Mouse (Mus musculus): ENCODE measurements at regions not wholly inside any gene's neighbourhood (a gene's known extent, or its start where the extent isn't known, plus 50 kb on each side); places are given as distances from the start of the nearest gene placed in this dataset.

DNA sequence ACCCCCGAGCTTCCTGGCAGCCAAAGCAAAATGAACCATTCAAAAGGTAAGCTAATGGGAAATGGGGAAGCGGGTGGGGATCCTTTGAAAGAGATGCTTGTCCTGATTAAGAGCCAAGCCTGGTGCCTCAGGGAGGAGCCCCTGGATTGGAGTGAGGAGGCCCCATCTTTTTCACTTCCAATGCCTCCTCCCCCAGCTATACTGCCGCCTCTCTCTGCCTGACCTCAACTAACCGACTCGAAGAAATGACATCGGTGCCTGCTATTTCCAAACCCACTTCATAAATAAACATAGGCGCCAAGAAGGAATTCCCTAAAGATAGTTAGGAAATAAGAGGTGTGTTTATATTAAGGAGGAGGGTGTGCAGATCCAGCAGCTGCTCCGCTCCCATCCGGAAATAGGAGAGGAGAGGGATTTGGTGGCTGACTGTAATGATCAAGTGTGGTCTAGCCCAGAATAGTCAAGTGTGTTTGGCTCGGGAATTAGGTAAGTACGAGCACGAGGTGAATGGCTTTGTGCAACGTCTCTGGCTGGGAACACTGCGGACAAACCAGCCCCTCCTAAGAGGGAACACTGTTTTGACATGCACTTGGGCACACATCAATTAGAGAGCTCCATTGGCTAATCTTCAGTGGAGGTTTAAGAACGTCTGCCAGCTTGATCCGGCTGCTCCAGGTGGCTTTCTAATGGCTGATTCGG, 224.4 kb downstream of the Tle3 start:
- no peak for ATAC-seq (replicated peaks; ENCODE audit: poor library complexity, severe bottlenecking)

GRCm38 (mm10) chr9:61595170-61595967, 223.2 kb downstream of the Tle3 start:
- ATAC-seq (replicated peaks; ENCODE audit: poor library complexity, severe bottlenecking) = no peak

DNA sequence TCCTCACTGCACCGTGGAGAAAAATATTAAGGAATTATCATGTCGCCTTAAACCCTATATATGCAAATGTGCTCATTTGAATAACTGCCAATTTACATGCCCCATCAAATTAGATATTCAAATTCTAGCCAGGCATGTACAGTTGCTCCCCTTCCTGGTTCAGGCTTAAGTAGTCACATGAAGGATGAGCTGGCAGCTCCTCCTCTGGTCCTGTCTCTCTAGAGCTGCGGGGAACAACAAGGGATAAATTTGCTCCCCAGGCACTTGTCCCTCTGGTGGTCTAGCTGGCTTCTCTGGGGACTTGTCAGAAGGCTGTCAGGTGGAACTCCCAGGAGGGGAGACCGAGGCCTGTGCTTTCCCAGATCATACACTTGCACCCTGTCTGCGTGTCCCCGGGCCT, 221.8 kb downstream of the Tle3 start:
- no peak for ATAC-seq (replicated peaks; ENCODE audit: poor library complexity, severe bottlenecking)

DNA sequence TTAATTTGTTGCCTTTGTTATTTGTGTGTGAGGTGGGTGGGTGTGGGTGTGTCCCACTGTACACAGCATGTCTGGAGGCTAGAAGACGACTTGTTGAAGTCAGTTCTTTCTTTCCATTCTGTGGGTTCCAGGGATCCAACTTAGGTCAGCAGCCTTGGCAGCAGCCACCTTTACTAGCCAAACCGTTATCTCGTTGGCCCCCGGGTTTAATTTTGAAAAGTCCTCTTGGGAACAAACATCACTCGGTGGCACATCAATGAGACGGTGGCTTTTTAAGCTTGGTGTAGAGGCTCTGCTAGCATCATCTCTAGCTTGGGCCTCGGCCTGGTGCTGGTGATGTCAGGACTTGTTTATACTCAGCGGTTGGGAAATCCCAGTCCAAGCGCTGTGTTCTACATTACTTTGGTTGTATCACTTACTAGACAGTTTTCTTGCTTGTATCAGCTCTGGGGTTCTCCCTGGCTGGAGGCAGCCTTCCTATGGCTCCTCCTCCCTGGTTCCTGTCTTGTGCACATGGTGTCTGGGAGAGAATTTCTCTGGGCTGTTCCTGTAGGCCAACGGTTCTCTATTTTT, 217.6 kb downstream of the Tle3 start:
- ATAC-seq (replicated peaks; ENCODE audit: poor library complexity, severe bottlenecking) = no peak

GRCm38 (mm10) chr9:61583281-61584072, 211.3 kb downstream of the Tle3 start:
- no peak for ATAC-seq (replicated peaks; ENCODE audit: poor library complexity, severe bottlenecking)

GRCm38 (mm10) chr9:61581046-61581445, 208.9 kb downstream of the Tle3 start:
- no peak for ATAC-seq (replicated peaks; ENCODE audit: poor library complexity, severe bottlenecking)

- ATAC-seq (replicated peaks; ENCODE audit: poor library complexity, severe bottlenecking) = no peak
These were observed 206.1 kb downstream of the Tle3 start for GRCm38 (mm10) chr9:61578255-61578654.

DNA sequence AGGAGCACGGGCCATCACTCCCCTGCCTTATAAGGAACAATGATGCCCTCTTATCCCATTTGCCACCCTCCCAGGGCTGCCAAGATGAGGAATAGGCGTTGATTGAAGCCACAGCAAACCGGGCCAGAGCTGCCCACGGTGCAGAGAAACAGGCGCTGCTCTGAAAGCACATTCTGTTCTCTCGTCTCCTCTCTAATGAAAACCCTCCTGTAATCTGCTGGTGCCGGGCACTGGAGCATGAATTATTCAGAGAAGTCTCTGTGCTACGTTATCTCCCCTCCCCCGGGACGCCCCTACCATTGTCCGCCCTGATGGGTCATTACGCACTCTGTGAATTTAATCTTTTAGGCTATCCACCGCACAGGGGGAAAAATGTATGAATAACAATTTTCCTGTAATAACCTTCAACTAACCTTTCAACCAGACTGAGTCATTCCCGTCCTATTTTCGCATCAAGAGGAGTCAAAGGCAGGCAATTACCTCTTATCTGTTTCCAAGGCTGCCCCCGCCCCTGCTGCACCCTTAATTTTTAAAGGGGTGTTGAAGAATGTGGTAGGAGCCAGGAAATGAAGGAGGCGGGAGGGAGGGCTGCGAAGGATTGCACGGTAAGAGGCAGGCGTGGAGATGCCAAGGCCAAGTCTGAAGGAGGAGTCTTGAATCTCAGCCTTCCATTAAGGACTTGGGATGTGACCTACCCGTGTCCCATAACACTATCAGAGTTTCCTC, 201.6 kb downstream of the Tle3 start:
- no peak for ATAC-seq (replicated peaks; ENCODE audit: poor library complexity, severe bottlenecking)

DNA sequence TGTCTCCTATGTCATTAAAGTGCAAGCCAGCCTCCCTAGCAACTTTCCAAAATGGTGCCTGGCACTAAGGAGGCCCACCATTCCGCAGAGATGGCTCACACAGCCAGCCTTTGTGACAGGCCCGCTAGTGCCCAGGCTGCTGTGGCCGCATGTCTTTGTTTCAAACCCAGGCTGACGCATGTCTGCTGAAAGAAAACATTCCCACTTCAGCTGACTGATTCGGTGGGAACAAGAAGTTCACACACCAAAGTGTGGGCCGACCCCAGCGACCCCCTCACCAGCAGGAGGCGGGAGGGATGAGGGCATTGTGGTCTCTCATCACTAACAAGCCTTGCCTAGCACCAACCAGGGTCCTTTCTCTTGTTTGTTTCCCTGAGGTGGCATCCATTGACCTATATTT, 190.9 kb downstream of the Tle3 start:
- no peak for ATAC-seq (replicated peaks; ENCODE audit: poor library complexity, severe bottlenecking)

GRCm38 (mm10) chr9:61561551-61561950, 189.4 kb downstream of the Tle3 start:
- no peak for ATAC-seq (replicated peaks; ENCODE audit: poor library complexity, severe bottlenecking)

GRCm38 (mm10) chr9:61558621-61559020, 186.5 kb downstream of the Tle3 start:
- ATAC-seq (replicated peaks; ENCODE audit: poor library complexity, severe bottlenecking) = no peak

GRCm38 (mm10) chr9:61557025-61557424, 184.9 kb downstream of the Tle3 start:
- no peak for ATAC-seq (replicated peaks; ENCODE audit: poor library complexity, severe bottlenecking)

DNA sequence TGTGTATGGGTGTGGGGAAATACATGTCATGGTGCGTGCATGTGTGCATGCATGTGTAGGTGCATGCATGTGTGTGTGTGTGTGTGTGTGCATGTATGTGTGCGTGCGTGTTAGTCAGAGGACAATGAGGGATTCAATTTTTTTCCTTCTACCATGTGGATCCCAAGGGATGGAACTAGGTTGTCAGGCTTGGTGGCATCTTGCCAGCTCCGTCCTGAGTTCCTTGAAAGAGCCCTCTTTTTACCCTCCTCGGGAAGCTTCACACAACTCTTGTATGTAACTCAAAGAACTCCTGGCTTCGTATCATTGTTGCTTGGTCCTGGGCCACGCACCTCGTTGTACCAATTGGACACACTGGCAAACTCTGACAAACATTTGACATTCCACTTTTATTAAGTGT, 183.0 kb downstream of the Tle3 start:
- no peak for ATAC-seq (replicated peaks; ENCODE audit: poor library complexity, severe bottlenecking)

- no peak for ATAC-seq (replicated peaks; ENCODE audit: poor library complexity, severe bottlenecking)
These were observed 182.4 kb downstream of the Tle3 start for GRCm38 (mm10) chr9:61554611-61555010.

GRCm38 (mm10) chr9:61553626-61554025, 181.5 kb downstream of the Tle3 start:
- no peak for ATAC-seq (replicated peaks; ENCODE audit: poor library complexity, severe bottlenecking)

DNA sequence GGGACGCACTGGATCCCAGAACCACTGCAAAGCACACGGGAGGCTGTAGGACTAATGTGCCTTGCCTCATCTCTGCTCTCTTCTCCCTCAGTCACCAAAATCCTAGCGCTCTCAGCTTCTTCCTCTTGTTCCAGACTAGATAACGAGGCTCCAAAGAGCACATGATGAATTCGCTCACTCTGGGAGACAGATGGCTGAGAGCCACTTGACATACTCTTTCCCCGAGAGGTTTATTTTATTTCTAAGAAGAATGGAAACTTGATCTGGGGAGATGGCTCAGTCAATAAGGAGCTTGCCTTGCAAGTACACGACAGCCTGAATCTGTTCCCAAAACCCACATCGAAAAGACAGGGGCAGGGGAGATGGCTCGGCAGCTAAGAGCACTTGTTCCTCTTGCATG, 179.2 kb downstream of the Tle3 start:
- no peak for ATAC-seq (replicated peaks; ENCODE audit: poor library complexity, severe bottlenecking)

DNA sequence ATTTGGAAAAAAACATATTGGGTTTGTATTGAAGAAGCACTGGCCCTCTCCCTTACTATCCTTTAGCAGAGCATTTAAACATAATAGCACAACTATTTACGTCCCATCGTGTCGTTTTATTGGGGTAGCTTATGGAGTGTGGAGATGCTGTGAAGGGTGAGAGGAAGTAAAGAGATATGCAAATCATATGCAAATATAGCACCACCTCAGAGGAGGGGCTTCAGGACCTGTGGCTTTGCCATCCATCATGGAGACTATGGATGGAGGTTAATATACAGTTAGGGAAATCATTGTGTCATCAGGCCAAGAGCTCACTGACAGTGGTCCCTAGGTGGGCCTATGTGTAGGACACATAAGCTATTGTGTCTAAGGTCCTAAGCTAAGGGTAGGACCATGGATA, 178.2 kb downstream of the Tle3 start:
- ATAC-seq (replicated peaks; ENCODE audit: poor library complexity, severe bottlenecking) = no peak

- ATAC-seq (replicated peaks; ENCODE audit: poor library complexity, severe bottlenecking) = no peak
These were observed 177.6 kb downstream of the Tle3 start for GRCm38 (mm10) chr9:61549692-61550241.

DNA sequence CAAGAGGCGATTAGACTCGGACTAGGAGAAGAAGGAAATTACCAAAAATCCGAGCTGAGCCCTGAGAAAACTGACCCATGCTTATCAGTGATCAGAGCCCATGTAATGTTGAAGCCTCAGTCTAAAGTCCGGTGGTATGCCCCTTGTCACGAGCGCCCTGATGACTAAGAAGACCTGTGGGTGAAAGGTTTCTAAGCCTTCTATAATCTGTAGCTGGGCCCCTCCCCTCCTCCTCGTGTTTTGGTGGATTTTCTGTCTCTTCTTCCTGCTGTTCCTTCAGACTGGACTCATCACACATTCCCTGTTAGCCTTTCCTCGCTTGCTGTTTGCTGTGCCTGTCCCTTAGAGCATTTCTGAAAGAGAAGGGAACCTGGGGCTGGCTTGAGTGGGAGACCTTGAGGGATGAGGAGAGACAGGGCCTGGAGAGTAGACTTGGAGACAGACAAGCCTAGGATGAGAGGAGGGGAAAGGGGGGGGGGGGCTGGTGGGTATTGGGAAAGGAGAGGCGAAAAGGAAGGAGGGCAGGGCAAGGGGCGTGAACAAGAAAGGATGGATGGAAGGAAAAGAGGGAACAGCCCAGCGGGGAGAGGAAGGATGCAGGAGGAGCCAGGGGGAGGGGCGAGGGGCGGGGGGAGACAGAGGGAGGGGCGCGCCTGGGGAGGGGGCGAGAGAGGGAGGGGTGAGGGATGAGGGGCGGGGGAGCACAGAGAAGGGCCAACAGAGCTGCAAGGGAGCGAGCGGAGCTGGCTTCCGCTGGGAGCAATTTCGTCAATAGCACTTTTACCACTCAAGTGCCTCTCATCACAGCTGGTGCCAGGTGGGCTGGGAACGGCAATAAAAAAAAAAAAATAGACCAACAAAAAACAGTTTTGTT, 165.4 kb downstream of the Tle3 start:
- no peak for ATAC-seq (replicated peaks; ENCODE audit: poor library complexity, severe bottlenecking)
